Comparison of ENCODE assay signal across 9 mouse cellular contexts in the genomic region with DNA sequence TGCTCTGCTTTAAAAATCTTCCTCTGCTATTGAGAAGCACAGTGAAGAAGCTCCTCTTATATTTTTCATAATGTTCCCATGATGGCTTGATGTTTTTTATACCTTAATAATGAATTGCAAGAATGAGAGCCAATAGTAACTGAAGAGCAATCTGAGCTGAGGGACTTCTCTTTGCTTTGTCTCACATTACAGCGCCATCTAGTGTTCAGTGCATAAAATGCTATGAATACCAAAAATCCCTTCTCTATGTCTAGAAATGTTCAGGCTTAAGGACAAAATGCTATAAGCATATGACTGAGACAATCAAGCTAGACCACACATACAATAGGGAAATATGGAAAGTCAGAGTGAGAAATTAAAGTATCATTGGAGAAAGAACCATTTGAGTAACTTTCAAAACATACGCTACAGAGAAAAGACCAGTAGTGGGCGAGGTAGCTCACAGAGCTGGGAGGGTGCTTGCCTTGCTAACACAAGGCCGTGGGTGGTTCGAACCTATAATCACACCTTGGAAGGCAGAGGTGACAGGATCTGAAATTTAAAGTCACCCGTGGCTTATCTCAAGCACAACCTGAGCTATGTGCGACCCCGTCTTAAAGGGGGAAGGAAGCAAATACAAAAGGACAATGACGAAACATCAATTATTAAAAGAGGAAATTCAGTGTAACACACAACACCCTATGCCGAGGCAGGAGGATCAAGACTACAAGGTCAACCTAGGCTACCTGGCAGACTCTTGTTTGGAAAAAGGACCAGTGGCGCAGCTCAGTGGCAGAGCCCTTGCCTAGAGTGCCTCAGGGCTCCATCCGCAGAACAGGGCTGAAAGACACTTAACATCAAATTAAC. TPM values are rescaled to one million over a fixed set of nuclear protein-coding genes. Genes with fewer than 3 reads are reported as not detected.
A peak's percentile ranks its signal among the peaks of the same experiment; 100 is the strongest.
DNase-seq lines count a peak whose midpoint lies in the region; ATAC-seq and TF ChIP-seq lines count a peak whose summit lies in the region.
"Had no signal": no experiment of that assay in that cellular context is flagged by ENCODE, and none has a peak within 500 bp of the region (broad histone marks: within the 10 kb centered on the region; RNA-seq: fewer than 3 reads in every experiment).

No protein-coding gene starts in this region.

- no peaks in the 10 kb centered on the region for H3K9me3 ChIP-seq in heart, postnatal 0 days (replicated peaks; ENCODE audit: control insufficient read depth, low read length)
- no peaks in the 10 kb centered on the region for H3K9me3 ChIP-seq in heart, embryonic 12.5 days (replicated peaks)
- no peaks in the 10 kb centered on the region for H3K9me3 ChIP-seq in embryonic facial prominence, embryonic 14.5 days (ENCODE audit: control insufficient read depth, low read length)
- H3K9me3 ChIP-seq: embryonic facial prominence, embryonic 15.5 days had no signal

- H3K4me1 ChIP-seq in heart, postnatal 0 days (ENCODE audit: control insufficient read depth, insufficient read depth) = no peaks in the 10 kb centered on the region
- no peaks in the 10 kb centered on the region for H3K4me1 ChIP-seq in heart, embryonic 12.5 days (replicated peaks)
- no peaks in the 10 kb centered on the region for H3K4me1 ChIP-seq in embryonic facial prominence, embryonic 14.5 days (ENCODE audit: control insufficient read depth, insufficient read depth, low read length)
- H3K4me1 ChIP-seq: embryonic facial prominence, embryonic 15.5 days had no signal

- no peak for ATAC-seq in heart, postnatal 0 days (ENCODE audit: insufficient read depth, low read depth)
- ATAC-seq in heart, embryonic 12.5 days (ENCODE audit: insufficient number of reproducible peaks, low FRiP score) = no peak
- ATAC-seq in embryonic facial prominence, embryonic 14.5 days (ENCODE audit: low read depth) = no peak

- no peak overlapping the region for H3K4me3 ChIP-seq in heart, postnatal 0 days (ENCODE audit: low read depth, low read length)
- H3K4me3 ChIP-seq in heart, embryonic 12.5 days = no peak overlapping the region
- H3K4me3 ChIP-seq in embryonic facial prominence, embryonic 14.5 days (ENCODE audit: low read depth, low read length) = no peak overlapping the region
- H3K4me3 ChIP-seq: embryonic facial prominence, embryonic 15.5 days had no signal

- TF ChIP-seq EP300 in heart, postnatal 0 days (IDR thresholded peaks at IDR 0.05; ENCODE audit: low read depth) = no peak

- no peaks in the 10 kb centered on the region for H3K27me3 ChIP-seq in heart, postnatal 0 days (ENCODE audit: control insufficient read depth, insufficient read depth, low read length)
- H3K27me3 ChIP-seq in heart, embryonic 12.5 days (replicated peaks) = no peaks in the 10 kb centered on the region
- no peaks in the 10 kb centered on the region for H3K27me3 ChIP-seq in embryonic facial prominence, embryonic 14.5 days (replicated peaks; ENCODE audit: control insufficient read depth, insufficient read depth, low read length)
- H3K27me3 ChIP-seq: embryonic facial prominence, embryonic 15.5 days had no signal

- peak; percentile 78 for TF ChIP-seq CTCF in heart, postnatal 0 days (IDR thresholded peaks at IDR 0.05; ENCODE audit: low read depth)

- peak; percentile 37 for DNase-seq in heart, postnatal 0 days (ENCODE audit: low spot score)
- DNase-seq in thymus, postnatal 14 days = peak; percentile 26
- no peak for DNase-seq in thymus, adult 18-20 months
- peak; percentile 77 for DNase-seq in embryonic facial prominence, embryonic 14.5 days (ENCODE audit: low spot score)
- DNase-seq in mesoderm, embryonic 11.5 days (ENCODE audit: low read depth, low spot score) = peak; percentile 59
- no peak for DNase-seq in adrenal gland, postnatal 4 days (ENCODE audit: low spot score in 2 of 2)
- no peak for DNase-seq in right cerebral cortex, postnatal 25 days

- peaks cover 5% of the 10 kb centered on the region; the same call in 1 of the 2 replicates for H3K36me3 ChIP-seq in heart, postnatal 0 days (replicated peaks; ENCODE audit: control insufficient read depth, insufficient read depth, low read length)
- 0 out of 2 replicates have a peak, but pooled peaks cover 3% of the 10 kb centered on the region for H3K36me3 ChIP-seq in heart, embryonic 12.5 days
- H3K36me3 ChIP-seq in embryonic facial prominence, embryonic 14.5 days (ENCODE audit: control insufficient read depth, insufficient read depth, low read length) = 0 out of 2 replicates have a peak, but pooled peaks cover 10% of the 10 kb centered on the region

- no peak overlapping the region for H3K27ac ChIP-seq in heart, postnatal 0 days (ENCODE audit: low read depth)
- H3K27ac ChIP-seq in heart, embryonic 12.5 days (ENCODE audit: poor library complexity, severe bottlenecking) = no peak overlapping the region
- H3K27ac ChIP-seq in embryonic facial prominence, embryonic 14.5 days (replicated peaks; ENCODE audit: low read depth, low read length) = no peak overlapping the region
- H3K27ac ChIP-seq: embryonic facial prominence, embryonic 15.5 days had no signal

- no peak overlapping the region for H3K4me2 ChIP-seq in heart, postnatal 0 days (ENCODE audit: low read depth, low read length)
- H3K4me2 ChIP-seq in heart, embryonic 12.5 days = no peak overlapping the region
- no peak overlapping the region for H3K4me2 ChIP-seq in embryonic facial prominence, embryonic 14.5 days (ENCODE audit: low read depth, low read length)
- H3K4me2 ChIP-seq: embryonic facial prominence, embryonic 15.5 days had no signal

- WGBS in heart, postnatal 0 days = 65% methylated on average over 12 of the region's 12 CpGs
- WGBS in heart, embryonic 12.5 days = 68% methylated on average over 12 of the region's 12 CpGs
- 75% methylated on average over 12 of the region's 12 CpGs for WGBS in embryonic facial prominence, embryonic 14.5 days

- H3K9ac ChIP-seq in heart, postnatal 0 days (replicated peaks; ENCODE audit: low read depth, low read length) = no peak overlapping the region
- no peak overlapping the region for H3K9ac ChIP-seq in heart, embryonic 12.5 days
- no peak overlapping the region for H3K9ac ChIP-seq in embryonic facial prominence, embryonic 14.5 days (ENCODE audit: low read depth, low read length)
- H3K9ac ChIP-seq: embryonic facial prominence, embryonic 15.5 days had no signal

RNA-seq across cellular contexts. Expression of a gene that starts 11.9 kb away (rescaled TPM):
- total RNA-seq in heart, postnatal 0 days (2014; rRNA removed; ENCODE audit: low replicate concordance) = not detected in 2 replicates
- polyA plus RNA-seq in heart, postnatal 0 days (2015; fragmentation: Nextera tagmentation; extraction: Ambion mirVana) = 0.07 and 0.18 TPM in 2 replicates
- 0.15 and 0.24 TPM in 2 replicates for polyA plus RNA-seq in heart, embryonic 12.5 days (2016; fragmentation: Nextera tagmentation; extraction: Ambion mirVana)
- polyA plus RNA-seq in embryonic facial prominence, embryonic 14.5 days (2014; fragmentation: Nextera tagmentation; extraction: Ambion mirVana) = 0.63 and 0.69 TPM in 2 replicates
- total RNA-seq in adrenal gland, postnatal 4 days (2021) = not detected

RNA-seq across cellular contexts. Expression of a gene that starts 20.5 kb away (rescaled TPM):
- 4.7 and 7.1 TPM in 2 replicates for total RNA-seq in heart, postnatal 0 days (2014; rRNA removed; ENCODE audit: low replicate concordance)
- polyA plus RNA-seq in heart, postnatal 0 days (2015; fragmentation: Nextera tagmentation; extraction: Ambion mirVana) = 8.8 and 8.9 TPM in 2 replicates
- 9.7 and 10.4 TPM in 2 replicates for polyA plus RNA-seq in heart, embryonic 12.5 days (2016; fragmentation: Nextera tagmentation; extraction: Ambion mirVana)
- 22.5 and 23.0 TPM in 2 replicates for polyA plus RNA-seq in embryonic facial prominence, embryonic 14.5 days (2014; fragmentation: Nextera tagmentation; extraction: Ambion mirVana)
- total RNA-seq in adrenal gland, postnatal 4 days (2021) = 10 to 100 TPM; 12.0 to 12.7 TPM

RNA-seq across cellular contexts. Expression of a gene that starts 27.7 kb away (rescaled TPM):
- 16.4 and 31.8 TPM in 2 replicates for total RNA-seq in heart, postnatal 0 days (2014; rRNA removed; ENCODE audit: low replicate concordance)
- polyA plus RNA-seq in heart, postnatal 0 days (2015; fragmentation: Nextera tagmentation; extraction: Ambion mirVana) = 16.2 and 17.9 TPM in 2 replicates
- polyA plus RNA-seq in heart, embryonic 12.5 days (2016; fragmentation: Nextera tagmentation; extraction: Ambion mirVana) = 17.5 and 18.8 TPM in 2 replicates
- polyA plus RNA-seq in embryonic facial prominence, embryonic 14.5 days (2014; fragmentation: Nextera tagmentation; extraction: Ambion mirVana) = 49.2 and 50.4 TPM in 2 replicates
- total RNA-seq in adrenal gland, postnatal 4 days (2021) = 10 to 100 TPM; 52.2 to 53.0 TPM

RNA-seq across cellular contexts. Expression of a gene that starts 39.8 kb away (rescaled TPM):
- 6.7 and 7.9 TPM in 2 replicates for total RNA-seq in heart, postnatal 0 days (2014; rRNA removed; ENCODE audit: low replicate concordance)
- 5.1 and 6.6 TPM in 2 replicates for polyA plus RNA-seq in heart, postnatal 0 days (2015; fragmentation: Nextera tagmentation; extraction: Ambion mirVana)
- 8.1 and 8.6 TPM in 2 replicates for polyA plus RNA-seq in heart, embryonic 12.5 days (2016; fragmentation: Nextera tagmentation; extraction: Ambion mirVana)
- 7.3 and 10.2 TPM in 2 replicates for polyA plus RNA-seq in embryonic facial prominence, embryonic 14.5 days (2014; fragmentation: Nextera tagmentation; extraction: Ambion mirVana)
- 10 to 100 TPM; 14.5 to 19.7 TPM for total RNA-seq in adrenal gland, postnatal 4 days (2021)

Comparison
In these comparisons a context has a peak if more than half of its experiments do, and no peak if none do; other contexts are left out.
1. DNase-seq: peak in heart, postnatal 0 days (single experiment), thymus, postnatal 14 days (single experiment), embryonic facial prominence, embryonic 14.5 days (single experiment) and mesoderm, embryonic 11.5 days (single experiment); none in thymus, adult 18-20 months (0 of 2), adrenal gland, postnatal 4 days (0 of 2) and right cerebral cortex, postnatal 25 days (single experiment).